Mouse (Mus musculus) heart, embryonic 14.5 days (tissue): ENCODE measurements at regions not wholly inside any gene's neighbourhood (a gene's known extent, or its start where the extent isn't known, plus 50 kb on each side); places are given as distances from the start of the nearest gene placed in this dataset.

Experiments
- ATAC-seq: fragments of 200-750 bp; cut with Nextera tagmentation; 2 replicates; pipeline ENCODE4 v1.8.0; 2017; ENCODE audit warnings: low read depth, moderate TSS enrichment; ENCODE audit not compliant: insufficient number of reproducible peaks, insufficient read depth, low FRiP score
- H3K27ac ChIP-seq, 2 experiments: fragments of 200-500 bp in 1 of 2; fragments of 300-500 bp in 1 of 2; sonication (generic) in 1 of 2; replicated peaks in 1 of 2; 2 replicates each; pipeline ENCODE4 v1.5.1; 2012 to 2014; ENCODE audit warnings: low read depth in 2 of 2, low read length in 2 of 2, control low read depth in 1 of 2, mild to moderate bottlenecking in 1 of 2, mixed read lengths in 1 of 2; ENCODE audit not compliant: control insufficient read depth in 1 of 2, insufficient read depth in 1 of 2
- H3K27me3 ChIP-seq: fragments of 300-500 bp; sonication (generic); 2 replicates; pipeline ENCODE4 v1.6.1; 2014; ENCODE audit warnings: mild to moderate bottlenecking, low read length, control low read depth; ENCODE audit not compliant: control insufficient read depth, insufficient read depth
- H3K36me3 ChIP-seq: fragments of 300-500 bp; sonication (generic); 2 replicates; pipeline ENCODE4 v1.6.1; 2014; ENCODE audit warnings: mild to moderate bottlenecking, control low read depth, low read length, mixed read lengths; ENCODE audit not compliant: control insufficient read depth, insufficient read depth
- H3K4me1 ChIP-seq, 2 experiments: fragments of 200-500 bp in 1 of 2; fragments of 300-500 bp in 1 of 2; sonication (generic) in 1 of 2; 2 replicates each; pipeline ENCODE4 v1.6.1; 2012 to 2014; ENCODE audit warnings: low read length in 2 of 2, control low read depth in 1 of 2, mixed read lengths in 1 of 2; ENCODE audit not compliant: control insufficient read depth in 2 of 2, insufficient read depth in 2 of 2
- H3K4me2 ChIP-seq: fragments of 300-500 bp; sonication (generic); 2 replicates; pipeline ENCODE4 v1.6.1; 2014; ENCODE audit warnings: mild to moderate bottlenecking, low read length
- H3K4me3 ChIP-seq, 2 experiments: fragments of 200-500 bp in 1 of 2; fragments of 300-500 bp in 1 of 2; sonication (generic) in 1 of 2; 2 replicates each; pipeline ENCODE4 v1.5.1; 2012 to 2014; ENCODE audit warnings: low read length in 2 of 2, mild to moderate bottlenecking in 2 of 2, control low read depth in 1 of 2, low read depth in 1 of 2, moderate library complexity in 1 of 2; ENCODE audit not compliant: control insufficient read depth in 1 of 2, insufficient read depth in 1 of 2
- H3K9ac ChIP-seq: fragments of 300-500 bp; sonication (generic); 2 replicates; pipeline ENCODE4 v1.6.1; 2014; ENCODE audit warnings: mild to moderate bottlenecking, low read length
- H3K9me3 ChIP-seq: fragments of 300-500 bp; sonication (generic); 2 replicates; pipeline ENCODE4 v1.6.1; 2016; ENCODE audit warnings: low read length, control low read depth; ENCODE audit not compliant: control insufficient read depth
- WGBS: fragments of 180-500 bp; shearing (Covaris S2); extraction: QIAGEN DNeasy Blood & Tissue Kit; methylation state at CpG from one replicate; pipeline ENCODE4 v1.1.7; 2014; 5-methylcytosine and 5-hydroxymethylcytosine counted together

- ATAC-seq = no peak; the same call in 1 of the 2 replicates
- Histone ChIP-seq H3K4me1 (peaks cover 0 to 9% of the 10 kb centered on the region in 2 experiments; a peak in 1 of 4 replicates), H3K27ac (no peak overlapping the region), H3K27me3 (peaks cover 12% of the 10 kb centered on the region; the same call in 1 of the 2 replicates), H3K9ac (peak overlapping the region; percentile 10), H3K36me3 (no peaks in the 10 kb centered on the region), H3K4me2 (peak overlapping the region; percentile 72), H3K4me3 (peak overlapping the region; percentile 35 to 42), H3K9me3 (no peaks in the 10 kb centered on the region)
- WGBS = 3% methylated on average over 29 of the region's 29 CpGs
Measured at GRCm38 (mm10) chr10:92162473-92163011, 559.7 kb downstream of the Nedd1 start.

GRCm38 (mm10) chr10:92161501-92161900 lies 560.7 kb downstream of the Nedd1 start:
- Histone ChIP-seq H3K27me3 (peaks cover 12% of the 10 kb centered on the region; the same call in 1 of the 2 replicates), H3K9me3 (no peaks in the 10 kb centered on the region), H3K9ac (no peak overlapping the region), H3K4me3 (no peak overlapping the region), H3K4me1 (peaks cover 0 to 9% of the 10 kb centered on the region in 2 experiments; a peak in 1 of 4 replicates), H3K4me2 (no peak overlapping the region), H3K27ac (no peak overlapping the region), H3K36me3 (no peaks in the 10 kb centered on the region)
- no peak for ATAC-seq
- 21% methylated on average over 9 of the region's 9 CpGs for WGBS

- Histone ChIP-seq H3K9ac (no peak overlapping the region), H3K36me3 (no peaks in the 10 kb centered on the region), H3K4me2 (no peak overlapping the region), H3K4me1 (no peaks in the 10 kb centered on the region), H3K27ac (no peak overlapping the region), H3K4me3 (no peak overlapping the region), H3K9me3 (no peaks in the 10 kb centered on the region), H3K27me3 (no peaks in the 10 kb centered on the region)
- no peak for ATAC-seq
- 74% methylated on average over 3 of the region's 3 CpGs for WGBS
Measured at GRCm38 (mm10) chr10:92146263-92146662, 576.0 kb downstream of the Nedd1 start.

GRCm38 (mm10) chr10:92135521-92135920 lies 586.7 kb downstream of the Nedd1 start:
- no peak overlapping the region for H3K27ac ChIP-seq
- H3K9ac ChIP-seq = no peak overlapping the region
- no peaks in the 10 kb centered on the region for H3K27me3 ChIP-seq
- H3K4me3 ChIP-seq = no peak overlapping the region
- H3K36me3 ChIP-seq = no peaks in the 10 kb centered on the region
- no peaks in the 10 kb centered on the region for H3K4me1 ChIP-seq
- 79% methylated on average over 5 of the region's 5 CpGs for WGBS
- ATAC-seq = no peak
- H3K4me2 ChIP-seq = no peak overlapping the region
- H3K9me3 ChIP-seq = no peaks in the 10 kb centered on the region

GRCm38 (mm10) chr10:92112790-92113189 lies 609.4 kb downstream of the Nedd1 start:
- H3K27ac ChIP-seq = no peak overlapping the region
- no peaks in the 10 kb centered on the region for H3K4me1 ChIP-seq
- H3K4me3 ChIP-seq = no peak overlapping the region
- ATAC-seq = no peak
- H3K9me3 ChIP-seq = no peaks in the 10 kb centered on the region
- no peak overlapping the region for H3K4me2 ChIP-seq
- H3K36me3 ChIP-seq = no peaks in the 10 kb centered on the region
- WGBS = 30% methylated on average over 2 of the region's 2 CpGs
- H3K27me3 ChIP-seq = no peaks in the 10 kb centered on the region
- H3K9ac ChIP-seq = no peak overlapping the region

- no peaks in the 10 kb centered on the region for H3K36me3 ChIP-seq
- H3K27ac ChIP-seq = no peak overlapping the region
- ATAC-seq = no peak
- H3K27me3 ChIP-seq = no peaks in the 10 kb centered on the region
- no peak overlapping the region for H3K9ac ChIP-seq
- 63% methylated on average over 6 of the region's 6 CpGs for WGBS
- no peak overlapping the region for H3K4me3 ChIP-seq
- H3K4me1 ChIP-seq = no peaks in the 10 kb centered on the region
- no peak overlapping the region for H3K4me2 ChIP-seq
- H3K9me3 ChIP-seq = no peaks in the 10 kb centered on the region
Measured at GRCm38 (mm10) chr10:92106331-92106730, 615.9 kb downstream of the Nedd1 start.

GRCm38 (mm10) chr10:92103887-92104286 lies 618.3 kb downstream of the Nedd1 start:
- H3K27ac ChIP-seq = no peak overlapping the region
- no peaks in the 10 kb centered on the region for H3K9me3 ChIP-seq
- no peak overlapping the region for H3K4me3 ChIP-seq
- no peaks in the 10 kb centered on the region for H3K27me3 ChIP-seq
- H3K4me1 ChIP-seq = no peaks in the 10 kb centered on the region
- 25% methylated on average over 9 of the region's 9 CpGs for WGBS
- H3K36me3 ChIP-seq = no peaks in the 10 kb centered on the region
- ATAC-seq = no peak
- H3K4me2 ChIP-seq = no peak overlapping the region
- H3K9ac ChIP-seq = no peak overlapping the region

- Histone ChIP-seq H3K27me3 (no peaks in the 10 kb centered on the region), H3K27ac (no peak overlapping the region), H3K4me1 (no peaks in the 10 kb centered on the region), H3K36me3 (no peaks in the 10 kb centered on the region), H3K9ac (no peak overlapping the region), H3K4me3 (no peak overlapping the region), H3K4me2 (no peak overlapping the region), H3K9me3 (no peaks in the 10 kb centered on the region)
- no peak for ATAC-seq
- WGBS = 85% methylated on average over 4 of the region's 4 CpGs
Measured at GRCm38 (mm10) chr10:92102755-92103154, 619.5 kb downstream of the Nedd1 start.
